Mouse (Mus musculus): ENCODE data around the gene Fbln1.

- no peak for TF ChIP-seq CTCF (conservative IDR thresholded peaks at IDR 0.05; ENCODE audit: low read length)
- TF ChIP-seq POU5F1 (IDR thresholded peaks at IDR 0.05; ENCODE audit: borderline replicate concordance, low read length), result no peak
Measured at GRCm38 (mm10) chr15:85172054-85172453, 33.7 kb upstream of the Fbln1 start.

Data from E14TG2a.4 (cell line).